Comparison of ENCODE assay signal across 8 mouse cellular contexts in genomic region chr13:55099726-55100478, GRCm38 (mm10). TPM values are rescaled to one million over a fixed set of nuclear protein-coding genes. Genes with fewer than 3 reads are reported as not detected.
DNase-seq lines count a peak whose midpoint lies in the region; ATAC-seq and TF ChIP-seq lines count a peak whose summit lies in the region.

Gene Uimc1, minus strand, starts transcription at chr13:55100300.

- under 1% methylated on average over 72 of the region's 81 CpGs for WGBS in forebrain, embryonic 13.5 days
- WGBS in lung, embryonic 15.5 days = under 1% methylated on average over 67 of the region's 81 CpGs
- WGBS in olfactory bulb, adult 2 months = under 1% methylated on average over 80 of the region's 81 CpGs

- peak within 1 kb of the TSS; percentile 75 to 84 for H3K4me3 ChIP-seq in MEL (ENCODE audit: control insufficient read depth in 1 of 2, insufficient read depth in 1 of 2, low read depth in 2 of 2, low read length in 2 of 2)
- H3K4me3 ChIP-seq in forebrain, embryonic 13.5 days = peak within 1 kb of the TSS; percentile 78
- H3K4me3 ChIP-seq in lung, embryonic 15.5 days = peak within 1 kb of the TSS; percentile 95
- H3K4me3 ChIP-seq in olfactory bulb, adult 2 months (ENCODE audit: insufficient read depth, low read depth, low read length) = peak within 1 kb of the TSS; percentile 63

- intact Hi-C loops in heart, postnatal 10 days (cut with DNase I) = loop anchor here (2.0 kb wide), 1 partner anchor 79 kb away; no protein-coding TSS in a partner anchor

- peaks cover 1 to 23% of the 10 kb centered on the region in 2 experiments; a peak in 3 of 4 replicates for H3K36me3 ChIP-seq in MEL (ENCODE audit: control insufficient read depth in 1 of 2, insufficient read depth in 2 of 2, low read length in 2 of 2)
- no peaks in the 10 kb centered on the region for H3K36me3 ChIP-seq in forebrain, embryonic 13.5 days (ENCODE audit: poor library complexity, severe bottlenecking)
- H3K36me3 ChIP-seq in lung, embryonic 15.5 days = no peaks in the 10 kb centered on the region

- H3K27ac ChIP-seq in MEL (ENCODE audit: control insufficient read depth, low read depth, low read length) = peak within 1 kb of the TSS; percentile 64
- H3K27ac ChIP-seq in forebrain, embryonic 13.5 days = peak within 1 kb of the TSS; percentile 91
- peak within 1 kb of the TSS; percentile 97 for H3K27ac ChIP-seq in lung, embryonic 15.5 days
- peak within 1 kb of the TSS; percentile 27; the same call in 1 of the 2 replicates for H3K27ac ChIP-seq in olfactory bulb, adult 2 months (ENCODE audit: insufficient read depth, low read depth, low read length)

- peak; percentile 81; the same call in 1 of the 2 replicates for ATAC-seq in cerebellum, adult (ENCODE audit: insufficient number of reproducible peaks, low FRiP score, low TSS enrichment)
- peak; percentile 96 for ATAC-seq in forebrain, embryonic 13.5 days
- ATAC-seq in lung, embryonic 15.5 days (ENCODE audit: borderline replicate concordance, extremely low read depth, low FRiP score, low TSS enrichment) = peak; percentile 93

- H3K4me1 ChIP-seq in MEL (ENCODE audit: control insufficient read depth in 1 of 2, insufficient read depth in 2 of 2, low read length in 2 of 2) = peaks cover 0 to 25% of the 10 kb centered on the region in 2 experiments; a peak in 3 of 4 replicates
- peaks cover 8% of the 10 kb centered on the region for H3K4me1 ChIP-seq in forebrain, embryonic 13.5 days
- peaks cover 7% of the 10 kb centered on the region for H3K4me1 ChIP-seq in lung, embryonic 15.5 days
- H3K4me1 ChIP-seq in olfactory bulb, adult 2 months (ENCODE audit: control insufficient read depth, insufficient read depth, low read length) = peaks cover 3% of the 10 kb centered on the region; the same call in 1 of the 2 replicates

- TF ChIP-seq RAD21 in MEL (IDR thresholded peaks at IDR 0.05; ENCODE audit: low read depth, low read length) = no peak

- no peaks in the 10 kb centered on the region for H3K27me3 ChIP-seq in MEL (ENCODE audit: control insufficient read depth in 1 of 2, insufficient read depth in 2 of 2, low read length in 2 of 2)
- H3K27me3 ChIP-seq in forebrain, embryonic 13.5 days = no peaks in the 10 kb centered on the region
- no peaks in the 10 kb centered on the region for H3K27me3 ChIP-seq in lung, embryonic 15.5 days

- TF ChIP-seq EP300 in MEL (IDR thresholded peaks at IDR 0.05; ENCODE audit: low read depth in 1 of 2, low read length in 2 of 2) = no peak

- DNase-seq in MEL (ENCODE audit: low read depth, low spot score) = peak; percentile 86
- DNase-seq in heart, postnatal 10 days = peak; percentile 85 to 88
- DNase-seq in kidney, postnatal 4 days = peak; percentile 89 to 94
- DNase-seq in thymus, adult 18-20 months = peak; percentile 74 to 80

- no peaks in the 10 kb centered on the region for H3K9me3 ChIP-seq in MEL (replicated peaks; ENCODE audit: insufficient read depth, low read length)
- no peaks in the 10 kb centered on the region for H3K9me3 ChIP-seq in forebrain, embryonic 13.5 days (replicated peaks)
- H3K9me3 ChIP-seq in lung, embryonic 15.5 days = no peaks in the 10 kb centered on the region

- H3K4me2 ChIP-seq in forebrain, embryonic 13.5 days = peak within 1 kb of the TSS; percentile 60
- H3K4me2 ChIP-seq in lung, embryonic 15.5 days = peak within 1 kb of the TSS; percentile 66

- peak; percentile 78 to 80 for TF ChIP-seq POLR2A in MEL (IDR thresholded peaks at IDR 0.05; ENCODE audit: control insufficient read depth in 1 of 2, insufficient read depth in 1 of 2, low read depth in 1 of 2, low read length in 2 of 2, poor library complexity in 1 of 2)
- peak; percentile 84 for TF ChIP-seq POLR2A in olfactory bulb, adult 2 months (IDR thresholded peaks at IDR 0.05; ENCODE audit: insufficient read depth, low read depth, low read length)

- peak in 2 of 3 experiments; percentile 44 to 61; a peak in 4 of 6 replicates for TF ChIP-seq CTCF in MEL (IDR thresholded peaks at IDR 0.05 in 2 of 3, conservative IDR thresholded peaks at IDR 0.05 in 1 of 3; ENCODE audit: control insufficient read depth in 1 of 3, insufficient read depth in 1 of 3, low read depth in 2 of 3, low read length in 3 of 3, poor library complexity in 1 of 3, severe bottlenecking in 1 of 3)
- TF ChIP-seq CTCF in olfactory bulb, adult 2 months (IDR thresholded peaks at IDR 0.05; ENCODE audit: insufficient read depth, low read depth, low read length) = 0 out of 2 replicates have a peak, but pooled peaks have one; percentile 18

- H3K9ac ChIP-seq in MEL (ENCODE audit: control insufficient read depth, low read depth, low read length, poor library complexity, severe bottlenecking) = peak within 1 kb of the TSS; percentile 96
- peak within 1 kb of the TSS; percentile 91 for H3K9ac ChIP-seq in forebrain, embryonic 13.5 days
- H3K9ac ChIP-seq in lung, embryonic 15.5 days = peak within 1 kb of the TSS; percentile 94

- peaks cover 24% of the 10 kb centered on the region for H3K79me2 ChIP-seq in MEL (ENCODE audit: control insufficient read depth, insufficient read depth, low read length, poor library complexity)

TF ChIP-seq in MEL, 35 proteins besides CTCF, POLR2A, EP300 and RAD21:
- TF ChIP-seq MAZ (IDR thresholded peaks at IDR 0.05; ENCODE audit: low read depth, low read length) (no peak), NELFE (IDR thresholded peaks at IDR 0.05; ENCODE audit: low read depth, low read length) (peak; percentile 62), ELF1 (IDR thresholded peaks at IDR 0.05; ENCODE audit: low read depth, low read length) (0 out of 2 replicates have a peak, but pooled peaks have one; percentile 20), NRF1 (IDR thresholded peaks at IDR 0.05; ENCODE audit: insufficient read depth, low read depth, low read length, poor library complexity, severe bottlenecking) (peak; percentile 71), KAT2A (conservative IDR thresholded peaks at IDR 0.05; ENCODE audit: low read depth, low read length) (no peak), JUND (IDR thresholded peaks at IDR 0.05; ENCODE audit: low read depth, low read length) (no peak), ZNF384 (IDR thresholded peaks at IDR 0.05; ENCODE audit: low read depth, low read length) (no peak), USF1 (IDR thresholded peaks at IDR 0.05; ENCODE audit: low read depth, low read length) (no peak), MAX (IDR thresholded peaks at IDR 0.05; ENCODE audit: low read length) (0 out of 2 replicates have a peak, but pooled peaks have one; percentile 35), SIN3A (IDR thresholded peaks at IDR 0.05; ENCODE audit: low read length) (peak; percentile 47), ZC3H11A (IDR thresholded peaks at IDR 0.05; ENCODE audit: low read depth, low read length) (no peak), TCF12 (IDR thresholded peaks at IDR 0.05; ENCODE audit: low read depth, low read length) (peak; percentile 49), MAFK (IDR thresholded peaks at IDR 0.05; ENCODE audit: borderline replicate concordance, low read depth, low read length) (no peak), CHD1 (IDR thresholded peaks at IDR 0.05; ENCODE audit: low read depth, low read length) (no peak), MXI1 (IDR thresholded peaks at IDR 0.05; ENCODE audit: low read depth, low read length) (peak; percentile 40), UBTF (IDR thresholded peaks at IDR 0.05; ENCODE audit: borderline replicate concordance, insufficient read depth, low read depth, low read length) (peak; percentile 86; the same call in 1 of the 2 replicates), HCFC1 (IDR thresholded peaks at IDR 0.05; ENCODE audit: low read depth, low read length) (peak; percentile 52), ZMIZ1 (IDR thresholded peaks at IDR 0.05; ENCODE audit: low read depth, low read length) (peak; percentile 84), POLR2AphosphoS2 (IDR thresholded peaks at IDR 0.05; ENCODE audit: low read length) (peak; percentile 76), TBP (IDR thresholded peaks at IDR 0.05; ENCODE audit: low read depth, low read length) (no peak), CHD2 (IDR thresholded peaks at IDR 0.05; ENCODE audit: low read length) (no peak), ETS1 (IDR thresholded peaks at IDR 0.05; ENCODE audit: low read depth, low read length) (no peak)
TF ChIP-seq in MEL: peak in this region for 11.

RNA-seq across cellular contexts. Expression of gene Uimc1, which starts in this region (rescaled TPM):
- total RNA-seq in MEL (2012; rRNA removed) = 124 and 143 TPM in 2 replicates
- 10 to 100 TPM in 1 of 2 experiments, not detected in 1; 32.5 TPM for polyA plus RNA-seq in MEL (2012; ENCODE audit: insufficient read depth in 1 of 2, insufficient read length in 2 of 2, low read depth in 1 of 2, low replicate concordance in 2 of 2, missing spikeins in 1 of 2)
- 24.3 and 24.6 TPM in 2 replicates for polyA plus RNA-seq in forebrain, embryonic 13.5 days (2015; fragmentation: Nextera tagmentation; extraction: Ambion mirVana)
- total RNA-seq in heart, postnatal 10 days (2021) = 10 to 100 TPM; 22.4 to 22.6 TPM
- 23.2 and 26.3 TPM in 2 replicates for polyA plus RNA-seq in lung, embryonic 15.5 days (2015; fragmentation: Nextera tagmentation; extraction: Ambion mirVana)
- not detected in 2 replicates for polyA plus RNA-seq in olfactory bulb, adult 2 months (2012; ENCODE audit: insufficient read depth, insufficient read length, low replicate concordance, missing spikeins)

Comparison
In these comparisons a context has a peak if more than half of its experiments do, and no peak if none do; other contexts are left out.
1. Peak in every context shown above with its lines: DNase-seq, ATAC-seq, H3K4me3 ChIP-seq and H3K27ac ChIP-seq.
2. H3K27ac ChIP-seq: peak in every context shown above with its lines; median percentile 97 in lung, embryonic 15.5 days; 91 in forebrain, embryonic 13.5 days; 64 in MEL; 27 in olfactory bulb, adult 2 months.